Mouse (Mus musculus) cerebellum, adult 18-20 months (tissue): ENCODE results near the gene Tmem150a.

Source experiments
- DNase-seq, 2 experiments: peaks; one replicate each; pipeline ENCODE4 v3.0.0; 2021

Tmem150a gene

DNA sequence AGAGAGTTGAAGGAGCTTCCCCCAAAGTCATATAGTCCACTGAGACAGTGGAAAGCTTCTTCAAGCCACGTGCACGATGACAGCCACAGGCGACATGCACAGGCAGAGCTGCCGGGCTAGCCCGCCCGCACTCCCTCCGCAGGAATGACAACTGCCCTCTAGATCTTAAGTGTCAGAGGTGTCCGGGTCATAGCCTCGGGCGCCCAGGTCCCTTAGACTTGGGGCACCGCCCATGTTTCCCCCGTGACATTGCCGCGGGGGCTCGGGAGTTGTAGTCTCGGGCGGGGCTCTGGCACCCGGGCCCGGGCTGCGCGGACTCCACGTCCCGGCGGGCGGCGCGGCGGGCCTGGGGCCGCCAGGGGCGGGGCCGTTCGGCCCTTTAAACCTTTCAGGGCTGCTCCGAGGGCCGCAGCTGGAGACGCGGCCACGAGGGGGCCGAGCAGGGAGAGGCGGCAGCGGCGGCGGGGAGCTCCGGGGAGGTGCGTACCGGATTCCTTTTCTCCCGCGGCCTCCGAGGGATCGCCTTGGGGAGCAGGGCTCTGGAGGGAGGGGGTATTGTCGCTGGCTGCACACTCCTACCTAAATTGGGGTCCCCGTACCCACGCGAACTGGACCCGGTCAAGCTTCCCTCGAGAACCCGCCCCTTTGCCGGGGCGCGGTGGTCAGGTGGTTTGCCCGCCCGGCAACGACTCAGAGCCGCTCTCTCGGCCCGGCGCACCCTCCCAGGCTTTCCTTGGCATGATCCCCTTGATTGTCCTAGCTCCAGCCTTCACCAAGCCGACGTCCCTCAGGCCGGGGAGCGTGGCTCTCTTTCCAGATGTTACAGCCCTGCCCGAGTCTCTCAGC is at the start of gene Tmem150a:
TSS of gene Tmem150a (plus strand) at position 382 of the 846 bp plus-strand sequence.
- peak; percentile 71 to 72 for DNase-seq

DNA sequence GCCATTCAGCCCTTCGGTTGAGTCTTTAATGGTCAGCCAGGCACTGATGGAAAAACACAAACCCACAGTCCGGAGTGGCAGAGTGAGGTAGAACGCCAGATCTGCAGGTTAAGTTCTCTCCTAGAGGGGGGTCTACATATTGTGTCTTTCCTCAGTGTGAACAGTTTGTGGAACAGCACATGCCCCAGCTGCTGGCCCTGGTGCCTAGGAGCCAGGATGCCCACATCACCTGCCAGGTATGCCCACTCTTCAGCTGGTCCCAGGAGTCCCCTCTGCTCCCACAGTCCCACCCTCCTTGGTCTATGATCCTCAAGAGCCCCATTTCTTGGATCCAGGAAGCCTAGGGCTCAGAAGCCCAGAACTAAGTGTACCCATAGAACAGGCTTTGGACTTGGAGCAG is 43.0 kb upstream of the Tmem150a start:
- DNase-seq: no peak

DNA sequence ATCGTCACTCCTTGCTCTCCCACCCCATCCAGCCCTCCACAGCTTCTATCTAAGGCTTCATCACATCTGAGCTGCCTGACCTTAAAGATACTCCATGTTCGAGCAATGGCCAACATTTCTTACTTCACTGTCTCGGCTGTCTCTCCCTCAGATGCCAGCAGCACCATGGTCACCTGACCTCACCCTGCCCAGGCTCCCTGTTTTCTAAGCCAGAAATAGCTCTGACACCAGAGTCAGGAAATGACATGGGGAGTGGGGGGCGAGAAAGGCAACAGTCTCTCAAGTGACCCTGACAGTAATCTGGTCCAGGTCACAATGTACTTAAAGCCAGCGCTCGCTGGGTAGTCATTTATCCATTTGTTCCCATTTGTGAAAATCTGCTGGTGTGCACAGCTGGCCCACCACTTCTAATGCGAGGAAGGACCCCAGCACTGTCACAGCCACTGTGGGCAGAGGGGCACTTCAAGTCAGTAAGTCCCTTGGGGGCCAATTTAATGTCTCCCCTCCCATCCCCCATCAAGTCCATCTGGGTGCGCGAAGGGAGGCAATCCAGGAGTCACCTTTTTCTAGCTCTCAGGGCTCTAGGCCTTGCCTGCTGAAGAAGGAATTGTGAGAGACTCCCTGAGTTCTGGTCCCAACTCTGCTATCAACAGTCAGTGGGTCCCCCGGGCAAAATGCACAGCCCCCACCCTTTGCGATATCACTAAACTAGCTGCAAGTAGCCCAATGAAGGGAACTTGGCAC is 42.0 kb upstream of the Tmem150a start:
- DNase-seq: no peak

DNA sequence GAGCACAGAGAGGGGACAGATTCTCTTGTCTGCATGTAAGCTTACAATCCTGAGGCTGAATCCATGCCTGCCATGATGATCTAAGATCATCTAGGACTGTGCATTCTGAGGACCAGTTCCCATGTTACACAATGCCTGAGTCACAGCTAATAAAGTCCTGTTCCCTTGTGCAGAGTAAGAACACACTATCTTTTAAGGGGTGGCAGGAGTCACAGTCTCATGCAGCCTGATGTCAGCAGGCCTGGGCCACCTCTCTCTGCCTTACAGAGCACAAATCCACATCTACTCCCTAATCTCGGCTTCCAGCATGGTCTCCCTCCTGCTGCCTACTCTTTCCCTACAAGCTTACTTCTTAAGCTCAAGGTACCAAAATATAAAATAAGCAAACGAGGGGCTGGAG is 39.9 kb upstream of the Tmem150a start:
- no peak for DNase-seq

DNA sequence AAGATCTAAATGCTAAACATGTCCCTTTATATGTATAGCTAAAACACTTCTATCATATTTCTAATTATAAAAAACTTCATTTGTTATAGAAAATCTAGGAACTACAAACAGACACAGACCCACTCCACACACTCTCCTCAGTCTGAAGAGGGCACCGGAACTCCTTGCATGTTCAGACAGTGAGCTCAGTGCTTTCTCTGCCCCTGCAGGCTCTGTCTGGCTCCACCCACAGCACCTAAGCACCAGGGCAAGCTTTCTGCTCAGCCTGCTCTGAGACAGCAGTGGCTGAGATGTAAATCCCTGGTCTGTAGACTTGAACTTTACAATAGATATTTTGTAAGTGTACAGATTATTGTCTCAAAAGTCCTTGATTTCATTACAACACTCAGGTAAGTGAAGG is 39.2 kb upstream of the Tmem150a start:
- DNase-seq: no peak

DNA sequence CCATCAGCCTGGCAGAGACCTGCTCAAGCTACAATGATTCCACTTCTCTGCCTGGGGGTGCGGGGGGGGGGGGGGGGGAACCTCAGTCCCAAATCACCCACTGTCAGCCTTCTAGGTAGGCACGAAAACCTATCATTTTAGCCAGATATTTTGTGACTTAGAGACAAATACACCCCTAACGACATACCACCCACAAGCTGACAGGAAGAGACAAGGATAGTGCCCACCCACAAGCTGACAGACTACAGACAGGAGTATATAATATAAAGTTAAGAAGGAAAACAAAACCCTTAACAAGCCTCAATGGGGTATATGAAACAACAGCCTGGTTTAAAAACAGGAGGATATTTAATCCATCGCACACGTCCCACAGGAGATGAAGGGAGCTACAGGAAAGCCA is 36.8 kb upstream of the Tmem150a start:
- DNase-seq: no peak

DNA sequence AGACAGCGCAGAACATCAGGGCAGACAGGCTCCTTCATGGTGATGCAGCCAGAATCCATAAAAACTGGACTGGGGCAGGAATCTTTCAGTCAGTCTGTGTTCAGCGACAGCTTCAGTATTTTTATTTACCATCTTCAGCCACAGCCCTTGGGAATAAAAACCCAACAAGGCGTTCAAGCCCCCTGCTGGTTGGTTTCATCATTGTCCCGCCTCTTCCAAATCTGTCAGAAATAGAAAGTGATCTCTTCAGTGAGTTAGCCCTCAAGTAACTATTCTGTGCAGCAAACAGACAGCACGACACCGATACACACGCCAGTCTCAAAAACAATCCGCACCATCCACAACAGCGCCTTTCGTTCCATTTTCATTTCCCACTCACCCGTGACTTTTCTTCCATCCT is 36.2 kb upstream of the Tmem150a start:
- DNase-seq: no peak

DNA sequence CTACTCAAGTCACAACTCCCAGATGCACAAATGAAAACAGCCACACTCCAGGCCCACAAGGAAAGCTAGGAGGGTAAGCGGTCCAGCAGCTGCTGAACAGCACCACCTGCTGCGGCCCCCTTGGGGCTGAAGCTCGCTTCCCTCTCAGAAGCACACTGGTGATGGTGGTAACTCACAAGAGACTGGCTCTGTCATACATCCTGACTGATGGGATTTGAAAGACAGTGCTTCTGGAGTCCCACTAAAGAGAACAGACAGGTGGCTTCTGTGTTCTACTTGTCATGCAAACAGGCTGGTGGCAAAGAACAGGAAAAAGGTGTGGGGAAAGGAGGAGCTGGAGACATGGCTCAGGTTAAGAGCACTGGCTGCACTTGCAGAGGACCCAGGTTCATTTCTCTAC is 32.3 kb upstream of the Tmem150a start:
- no peak for DNase-seq

DNA sequence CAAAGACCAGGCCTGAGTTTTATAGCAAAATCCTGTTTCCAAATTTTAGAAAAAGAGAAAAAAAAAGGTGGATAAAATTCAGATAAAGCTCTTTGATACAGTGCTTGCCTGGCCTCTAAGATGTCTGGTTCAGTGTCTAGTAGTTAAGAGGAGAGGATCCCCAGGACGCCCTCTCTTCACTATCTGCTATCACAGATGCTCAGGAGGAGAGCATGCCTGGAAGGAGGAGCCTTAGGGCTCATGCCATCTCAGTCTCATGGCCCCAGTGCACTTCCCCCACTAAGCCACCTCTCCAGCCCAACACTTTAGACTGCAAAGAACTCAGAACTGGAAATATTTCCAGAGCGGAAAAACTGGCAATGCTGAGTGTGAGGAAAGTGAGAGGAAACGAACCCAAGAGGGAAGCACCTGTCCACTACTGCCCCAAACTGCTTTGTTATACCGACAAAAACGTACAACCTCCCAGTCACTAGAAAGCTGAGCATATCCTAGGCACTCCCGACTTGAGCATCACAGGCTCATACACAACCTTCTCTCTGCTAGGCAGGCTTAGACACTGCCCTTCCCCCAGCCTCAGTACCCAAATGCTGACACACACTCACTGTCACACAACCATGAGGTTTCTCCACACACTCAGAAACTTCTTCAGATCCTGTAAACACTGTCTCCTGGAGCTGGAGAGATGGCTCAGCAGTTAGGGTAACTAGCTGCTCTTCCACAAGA is 31.3 kb upstream of the Tmem150a start:
- no peak for DNase-seq

DNA sequence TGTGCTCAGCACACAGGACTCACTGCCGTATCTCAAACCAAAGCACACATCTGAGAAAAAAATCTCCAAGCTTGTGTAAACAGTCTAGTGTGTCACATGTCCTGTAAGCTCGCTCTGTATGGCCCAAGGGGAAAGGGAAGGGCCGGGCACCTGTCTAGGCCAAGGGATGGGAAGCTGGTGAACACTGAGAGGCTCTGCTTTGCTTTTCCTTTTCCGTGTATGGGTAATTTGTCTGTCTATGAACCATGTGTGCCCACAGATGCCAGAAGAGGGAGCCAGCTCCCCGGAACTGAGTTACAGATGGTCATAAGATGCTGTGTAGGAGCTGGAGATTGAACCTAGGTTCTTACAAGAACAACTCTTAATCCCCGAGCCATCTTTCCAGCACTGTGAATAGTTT is 29.0 kb upstream of the Tmem150a start:
- DNase-seq: no peak

DNA sequence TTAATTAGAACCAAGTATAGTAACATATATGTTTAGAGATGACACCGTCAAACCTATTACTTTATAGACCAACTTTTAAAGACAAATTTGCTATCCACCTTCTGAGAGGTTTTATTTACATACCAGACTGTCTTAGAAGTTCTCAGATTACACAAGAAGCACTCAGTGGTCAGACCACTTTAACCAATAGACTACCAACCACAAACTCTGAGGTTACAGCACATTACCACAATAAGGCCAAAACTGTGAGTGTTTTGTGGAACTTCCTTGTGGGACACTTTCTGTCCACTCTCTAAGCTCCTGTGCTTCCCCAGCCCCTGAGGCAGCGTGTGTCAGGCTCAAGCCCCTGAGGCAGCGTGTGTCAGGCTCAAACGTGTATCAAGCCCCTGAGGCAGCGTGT is 26.2 kb upstream of the Tmem150a start:
- DNase-seq: no peak

DNA sequence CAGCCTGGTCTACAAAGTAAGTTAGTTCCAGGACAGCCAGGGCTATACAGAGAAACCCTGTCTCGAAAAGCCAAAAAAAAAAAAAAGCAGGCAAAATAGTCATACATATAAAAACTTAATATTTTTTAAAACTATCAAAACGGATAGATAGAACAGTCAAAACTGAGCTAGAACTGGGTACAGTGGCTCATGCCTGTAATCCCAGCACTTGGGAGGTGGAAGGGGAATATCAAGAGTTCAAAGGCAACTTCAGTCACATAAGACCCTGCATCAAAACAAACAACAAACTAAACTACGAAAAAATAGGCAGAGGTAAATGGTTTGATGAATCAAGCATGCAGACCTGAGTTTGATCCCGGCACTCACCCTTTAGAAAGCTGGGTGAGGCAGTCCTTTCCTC is 25.1 kb upstream of the Tmem150a start:
- no peak for DNase-seq

DNA sequence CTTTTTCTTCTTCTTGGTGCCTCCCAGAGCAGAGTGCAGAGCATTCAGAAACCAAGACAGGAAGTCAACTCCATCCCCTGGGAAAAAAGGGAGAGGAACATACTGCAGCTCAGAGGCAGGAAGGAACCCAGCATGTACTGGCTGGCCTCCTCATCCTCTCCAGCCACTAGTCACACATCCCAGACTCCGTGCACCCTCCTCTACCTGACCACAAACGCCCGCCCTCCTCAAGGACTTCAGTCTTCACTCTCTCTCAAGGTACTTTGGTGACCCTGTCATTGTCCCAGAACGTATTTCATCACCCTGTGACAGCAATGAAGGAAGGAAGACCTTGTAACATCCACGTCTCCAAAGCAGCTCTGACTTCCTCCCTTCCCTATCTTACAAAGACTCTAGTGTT is 22.1 kb upstream of the Tmem150a start:
- no peak for DNase-seq

DNA sequence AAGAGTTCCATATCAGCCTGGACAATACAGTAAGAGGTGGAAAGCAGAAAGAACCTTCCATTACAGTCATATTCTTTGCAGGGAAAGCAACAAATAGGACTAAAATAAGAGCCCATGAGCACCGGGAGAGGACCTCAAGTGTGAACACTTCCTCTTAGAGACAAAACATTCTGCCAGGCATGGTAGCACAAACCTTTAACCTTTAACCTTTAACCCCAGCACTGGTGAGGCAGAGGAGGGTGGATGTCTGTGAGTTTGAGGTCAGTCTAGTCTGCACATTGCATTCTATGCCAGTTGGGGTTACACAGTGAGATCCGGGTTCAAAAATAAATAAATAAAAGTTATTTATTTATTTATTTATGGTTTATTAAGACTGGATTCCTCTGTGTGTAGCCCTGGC is 14.8 kb upstream of the Tmem150a start:
- DNase-seq: no peak

DNA sequence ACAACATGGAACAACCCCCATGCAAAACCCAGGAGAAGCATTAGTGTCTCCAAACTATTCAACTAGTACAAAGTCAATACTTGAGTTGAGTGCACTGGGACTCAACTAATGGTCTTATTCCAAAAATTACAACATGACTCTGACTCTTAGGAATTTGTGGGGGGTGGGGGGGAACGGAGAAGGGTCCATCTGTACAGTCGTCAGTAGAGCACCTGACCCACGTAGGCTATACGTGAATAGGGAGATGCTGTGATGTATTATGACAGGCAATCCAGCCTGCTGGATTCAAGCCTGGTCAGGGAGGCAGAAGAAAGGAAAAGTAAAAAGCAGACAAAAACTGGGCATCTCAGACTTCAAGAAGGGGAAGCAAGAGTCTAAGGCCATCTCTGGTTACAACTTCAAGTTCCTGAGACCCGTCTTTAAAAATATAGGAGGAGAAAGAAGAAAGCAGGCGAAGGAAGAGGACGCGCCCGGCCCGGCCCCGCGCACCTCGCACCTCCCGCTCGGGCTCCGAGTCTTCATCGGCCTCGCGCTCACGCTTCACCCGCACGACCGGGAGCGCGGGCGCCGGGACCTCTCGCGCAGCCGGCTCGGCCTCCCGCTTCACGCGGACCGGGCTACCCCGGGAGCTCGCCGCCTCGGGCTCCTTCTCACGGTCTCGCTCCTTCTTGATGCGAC is 10.7 kb upstream of the Tmem150a start:
- DNase-seq: no peak

DNA sequence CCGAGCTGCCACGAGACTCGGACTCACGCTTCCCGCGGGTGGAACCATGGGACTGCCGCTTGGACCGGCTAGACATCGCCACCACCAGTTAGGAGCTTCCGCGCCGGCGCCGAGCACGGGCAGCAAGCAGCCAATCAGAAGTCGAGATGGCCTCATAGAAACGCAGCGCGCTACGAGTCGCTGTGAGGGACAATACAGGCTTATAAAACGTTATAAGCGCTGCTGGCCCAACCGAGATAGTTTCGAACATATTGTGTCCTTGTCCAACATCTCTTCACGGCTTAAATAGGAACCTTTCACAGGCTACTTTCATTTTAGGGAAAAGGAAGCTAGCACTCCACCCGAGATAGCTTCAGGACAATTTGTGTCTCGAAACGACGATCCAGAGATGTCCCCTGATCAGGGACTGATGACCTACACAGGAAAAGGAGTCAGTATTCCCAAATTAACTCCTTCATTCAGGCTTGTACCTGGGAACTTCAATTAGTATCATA is 10.1 kb upstream of the Tmem150a start, which contains the start of gene Usp39:
TSS of gene Usp39 (minus strand) at position 111 of the 494 bp plus-strand sequence.
- DNase-seq: peak; percentile 96 to 97

DNA sequence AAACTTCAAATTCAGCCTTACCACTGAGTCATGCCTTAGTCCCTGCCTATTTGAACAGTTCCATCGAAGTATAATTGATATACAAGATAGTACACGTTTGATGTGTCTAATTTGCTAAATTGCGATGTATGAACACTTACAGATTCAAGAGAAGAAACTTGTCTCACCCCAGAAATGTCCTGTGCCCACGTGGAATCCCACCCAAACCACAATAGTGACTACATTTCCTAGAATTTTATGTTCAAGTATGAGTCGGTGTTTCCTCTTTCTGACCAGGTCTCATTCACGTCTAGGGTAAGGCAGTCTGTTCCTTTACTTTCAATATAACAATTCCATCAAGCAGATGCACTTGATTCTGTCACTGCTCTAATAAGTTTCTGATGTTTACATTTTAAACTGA is 9.6 kb upstream of the Tmem150a start:
- DNase-seq: no peak

DNA sequence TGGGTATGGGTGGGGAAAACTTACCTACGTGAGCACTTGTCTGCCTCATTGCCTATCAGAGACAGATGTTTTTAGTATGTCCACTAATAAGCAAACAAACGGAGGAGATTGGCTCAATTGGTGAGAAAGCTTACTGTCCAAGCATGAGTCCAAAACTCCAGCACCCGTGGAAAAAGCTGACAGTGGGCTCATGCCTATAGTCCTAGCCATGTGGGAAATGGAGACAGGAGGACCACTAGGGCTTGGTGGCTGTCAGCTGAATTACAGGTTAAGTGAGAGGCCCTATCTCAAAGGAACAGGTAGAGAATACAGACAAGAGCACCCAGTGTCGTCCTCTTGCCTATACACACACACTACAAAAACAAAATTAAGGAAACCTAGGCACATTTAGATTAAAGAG is 9.0 kb upstream of the Tmem150a start:
- peak in 1 of 2 experiments; percentile 10 for DNase-seq

DNA sequence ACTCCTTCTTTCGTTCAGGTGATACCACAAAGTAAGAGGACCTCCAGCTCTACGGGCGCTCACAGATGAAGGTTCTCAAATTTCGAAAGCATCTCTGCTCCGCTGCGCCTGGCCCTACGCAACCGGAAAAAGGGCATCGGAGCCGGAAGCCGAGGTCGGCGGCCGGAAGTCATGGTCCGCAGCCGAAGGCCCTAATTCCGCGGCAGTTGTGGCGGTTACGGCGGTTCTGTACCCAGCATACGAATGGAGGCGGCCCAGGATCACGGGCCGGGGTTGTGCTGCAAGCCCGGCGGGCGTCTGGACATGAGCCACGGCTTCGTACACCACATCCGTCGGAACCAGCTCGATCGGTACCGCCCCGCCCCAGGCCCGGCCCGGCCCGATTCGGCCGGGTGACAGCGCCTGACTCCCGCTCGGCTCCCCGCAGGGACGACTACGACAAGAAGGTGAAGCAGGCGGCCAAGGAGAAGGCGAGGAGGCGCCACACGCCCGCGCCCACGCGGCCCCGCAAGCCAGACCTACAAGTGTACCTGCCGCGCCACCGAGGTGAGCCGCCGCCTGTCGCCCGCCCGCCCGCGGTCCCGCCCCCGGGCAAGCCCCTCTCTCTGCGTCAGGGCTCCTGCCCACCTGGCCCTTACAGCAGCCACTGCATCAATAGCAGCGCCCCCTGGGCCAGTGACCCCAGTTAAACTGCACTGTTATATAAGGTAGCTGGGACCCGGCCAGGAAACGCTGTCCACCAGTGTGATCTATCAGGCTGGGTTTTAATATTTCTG is 7.9 kb upstream of the Tmem150a start, which contains the start of gene 0610030E20Rik:
TSS of gene 0610030E20Rik (plus strand) at position 152 of the 776 bp plus-strand sequence.
- DNase-seq: peak; percentile 79 to 84

DNA sequence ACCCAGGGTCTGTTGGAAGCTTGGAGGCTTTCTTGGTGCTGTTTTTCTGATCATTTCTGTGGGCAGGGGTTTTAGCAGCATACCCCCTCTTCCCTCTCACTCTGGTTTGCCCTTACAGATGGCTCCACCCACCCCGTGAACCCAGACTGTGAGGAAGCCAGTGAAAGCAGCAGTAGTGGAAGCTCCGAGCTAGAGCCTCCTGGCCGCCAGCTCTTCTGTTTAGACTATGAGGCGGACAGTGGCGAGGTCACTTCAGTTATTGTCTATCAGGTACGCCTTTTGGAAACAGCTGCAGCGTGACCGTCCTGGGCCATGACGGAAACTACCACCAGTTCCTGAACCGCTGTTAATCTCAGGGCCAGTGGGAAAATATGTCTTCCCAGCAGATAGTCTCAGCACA is 6.8 kb upstream of the Tmem150a start:
- no peak for DNase-seq

DNA sequence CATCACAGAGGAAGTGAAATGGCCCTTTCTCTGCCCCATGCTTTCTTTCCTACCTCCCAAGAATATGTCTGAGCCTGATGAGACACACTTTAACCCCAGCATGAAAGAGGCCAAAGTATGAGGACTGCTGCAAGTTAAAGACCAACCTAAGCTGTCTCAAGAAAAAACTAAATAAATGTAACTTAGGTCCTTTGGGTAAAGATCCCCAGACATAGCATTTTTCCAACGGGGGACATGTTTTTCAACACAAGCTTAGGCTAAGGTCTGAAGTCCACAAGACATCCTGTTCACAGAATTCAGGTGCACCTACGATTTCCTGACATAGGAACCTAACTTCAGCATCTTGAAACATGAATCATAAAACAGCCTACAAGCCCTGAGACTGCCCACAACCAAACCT is 5.0 kb upstream of the Tmem150a start:
- no peak for DNase-seq
